Mouse (Mus musculus) lung, postnatal 0 days (tissue): ENCODE results near the gene Siglece.

Experiments used
- CTCF ChIP-seq: IDR thresholded peaks from 2 replicates; pipeline ENCODE4 v1.5.1; 2016; ENCODE audit warnings: antibody characterized with exemption, mild to moderate bottlenecking
- EP300 ChIP-seq: IDR thresholded peaks from 2 replicates; pipeline ENCODE4 v1.6.1; 2016; ENCODE audit warnings: antibody characterized with exemption, mild to moderate bottlenecking, control low read depth

DNA sequence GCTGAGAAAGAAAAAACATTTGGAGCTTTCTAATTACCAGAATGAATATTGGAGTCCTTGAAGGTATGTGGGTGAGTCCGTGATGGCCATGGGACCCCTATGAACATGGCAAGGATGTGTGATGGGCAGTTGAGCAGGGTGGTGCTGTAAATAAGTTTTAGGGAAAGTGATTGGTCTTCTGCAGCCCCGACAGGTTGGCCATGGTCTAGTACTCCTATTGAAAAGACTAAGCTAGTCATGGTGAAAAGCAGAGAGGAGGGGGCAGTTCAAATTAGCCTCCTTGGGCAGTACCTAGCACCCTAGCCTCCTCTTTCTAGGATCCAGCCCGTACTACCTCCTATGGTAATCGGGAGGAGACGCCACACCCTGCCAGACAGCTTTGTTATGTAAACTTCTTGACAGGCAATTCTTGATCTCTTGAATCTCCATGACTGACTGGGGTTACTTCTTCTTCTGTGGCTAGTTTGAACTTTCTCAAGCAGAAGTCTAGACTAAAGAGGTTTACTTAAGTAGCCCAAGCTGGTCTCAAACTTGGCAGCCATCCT, 52.1 kb downstream of the Siglece start:
- TF ChIP-seq EP300 (no peak), CTCF (no peak)
